Mouse (Mus musculus): Measurements from ENCODE around the gene Camk2n1.

Camk2n1 gene

DNA sequence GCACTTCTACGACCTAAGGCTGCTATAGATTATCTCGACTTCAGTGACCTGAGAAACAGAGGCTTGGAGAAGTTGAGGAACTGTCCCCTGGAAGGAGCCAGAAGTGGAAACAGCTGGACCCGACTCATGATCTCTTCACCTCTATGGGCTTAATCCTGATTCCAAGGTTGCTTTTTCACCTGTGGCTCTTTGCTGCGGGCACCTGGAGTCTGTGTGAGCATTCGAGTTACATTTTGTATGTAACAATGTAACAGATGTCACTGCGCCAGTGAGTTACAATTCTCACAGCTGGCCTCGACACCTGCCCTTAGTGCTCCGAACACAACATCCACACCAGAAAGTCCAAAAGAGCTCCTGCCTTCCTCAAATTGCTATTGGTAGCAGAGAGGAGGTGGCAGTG is 11.3 kb downstream of the Camk2n1 start:
- no peak for DNase-seq (ENCODE audit: low spot score)

DNA sequence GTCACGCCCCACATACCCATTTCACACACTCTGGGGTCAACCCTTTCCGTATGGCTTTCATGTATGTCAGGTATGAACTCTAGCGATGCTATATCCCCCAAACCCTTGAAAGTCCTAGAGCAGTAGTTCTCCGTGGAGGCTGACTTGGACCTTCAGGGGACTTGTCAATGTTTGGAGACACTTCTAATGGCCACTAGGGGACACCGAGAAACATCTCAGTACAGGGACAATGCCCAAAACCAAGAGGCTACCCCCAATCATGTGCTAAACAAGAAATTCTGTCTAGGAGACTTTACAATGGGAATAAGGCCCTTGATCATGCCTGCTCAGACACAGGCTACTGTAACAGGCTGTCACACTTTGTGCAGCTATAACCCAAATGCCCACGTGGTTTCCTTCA is 12.6 kb downstream of the Camk2n1 start:
- DNase-seq (ENCODE audit: low spot score) = no peak

DNA sequence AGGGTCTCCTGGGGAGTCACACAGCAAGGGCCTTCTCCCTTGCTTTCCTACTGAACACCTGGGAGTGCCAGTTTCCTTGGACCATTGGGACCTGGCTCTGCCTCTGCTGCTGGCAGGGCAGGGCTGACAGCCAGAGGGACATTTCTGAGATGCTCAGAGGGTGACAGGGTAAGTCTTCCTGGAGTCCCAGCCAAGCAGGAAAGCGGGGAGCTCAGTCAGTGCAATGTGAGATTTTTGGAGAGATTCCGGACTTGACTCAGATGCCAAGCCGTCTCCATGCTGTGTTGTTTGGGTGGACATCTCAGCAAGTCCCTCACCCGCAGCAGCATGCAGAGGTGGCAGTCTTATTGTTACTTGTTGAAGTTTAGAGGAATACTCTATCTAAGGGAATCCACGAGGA is 13.3 kb downstream of the Camk2n1 start:
- DNase-seq (ENCODE audit: low spot score) = no peak

DNA sequence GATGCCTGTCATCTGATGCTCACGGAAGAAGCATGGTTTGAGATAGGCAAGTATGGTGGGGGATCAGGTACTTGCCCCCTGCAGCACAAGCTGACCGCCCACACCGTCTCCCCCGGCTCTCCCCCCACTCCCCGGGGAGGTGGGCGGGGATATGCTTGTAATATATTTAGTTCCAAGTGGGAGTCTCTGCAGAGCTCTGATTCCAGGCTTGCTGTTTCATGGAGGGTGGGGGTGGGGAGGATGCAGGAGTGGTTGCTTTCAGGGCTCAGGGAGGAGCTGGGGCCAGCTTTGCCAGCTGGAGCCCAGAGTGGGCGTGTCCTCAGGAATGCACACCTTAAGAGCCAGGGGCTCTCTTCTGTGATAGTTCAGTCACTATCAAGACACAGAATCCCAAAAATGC is 15.0 kb downstream of the Camk2n1 start:
- peak; percentile 61 for DNase-seq (ENCODE audit: low spot score)

DNA sequence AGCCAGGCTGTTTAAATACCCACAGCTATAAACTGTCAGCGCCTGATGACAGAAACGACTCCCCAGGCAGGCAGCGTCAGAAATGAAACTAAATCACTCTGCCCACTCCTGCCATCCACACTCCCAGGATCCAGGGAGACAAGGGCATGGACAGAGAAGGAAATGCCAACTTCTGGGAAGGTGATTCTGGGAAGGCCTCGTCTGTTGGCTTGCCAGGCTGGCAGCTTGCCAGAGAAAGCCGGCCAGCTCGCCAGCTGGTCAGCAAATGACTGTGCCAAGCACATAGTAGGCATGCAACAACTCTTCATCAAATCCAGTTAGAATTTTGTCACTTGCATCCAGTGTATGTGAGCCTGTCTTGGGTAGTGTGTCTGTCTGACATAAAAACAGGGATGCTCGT is 17.1 kb downstream of the Camk2n1 start:
- no peak for DNase-seq (ENCODE audit: low spot score)

DNA sequence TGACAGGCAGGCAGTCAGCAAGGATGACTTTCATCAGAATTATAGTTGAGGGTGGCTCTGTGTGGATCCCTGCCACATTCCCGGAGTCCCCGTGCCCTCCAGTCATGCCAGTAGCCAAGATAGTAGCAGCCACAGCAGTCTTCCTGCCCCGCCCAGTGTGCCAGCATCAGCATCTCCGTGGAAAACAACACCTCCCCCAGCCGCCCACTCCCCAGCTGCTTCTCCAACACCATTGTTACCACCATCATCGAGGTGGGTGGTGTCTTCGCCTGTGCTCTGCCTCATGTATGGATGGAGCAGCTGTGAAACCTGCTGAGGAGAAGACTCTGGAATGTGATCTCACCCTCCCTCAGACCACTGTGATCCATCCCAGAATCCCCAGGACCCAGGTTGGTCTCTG is 25.5 kb downstream of the Camk2n1 start:
- DNase-seq (ENCODE audit: low spot score) = peak; percentile 78

DNA sequence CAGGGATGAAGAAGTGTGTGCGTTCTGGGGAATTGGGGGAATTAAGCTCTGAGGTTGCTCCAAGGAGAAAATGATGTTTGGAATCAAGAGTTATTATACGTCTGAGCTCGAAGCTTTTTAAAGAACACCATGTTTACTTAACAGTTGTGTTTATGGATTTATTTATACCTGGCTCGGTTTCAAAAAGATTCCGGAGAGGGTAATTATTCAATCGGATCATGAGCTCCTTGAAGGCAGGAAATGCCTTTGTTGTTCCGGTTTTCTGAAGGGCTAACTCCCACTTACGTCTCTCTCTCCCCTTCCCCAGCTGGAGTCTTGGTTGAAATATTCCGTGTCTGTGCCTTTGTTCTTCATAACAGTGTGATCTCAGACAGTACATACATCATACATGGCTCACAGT is 26.8 kb downstream of the Camk2n1 start:
- DNase-seq (ENCODE audit: low spot score) = no peak

DNA sequence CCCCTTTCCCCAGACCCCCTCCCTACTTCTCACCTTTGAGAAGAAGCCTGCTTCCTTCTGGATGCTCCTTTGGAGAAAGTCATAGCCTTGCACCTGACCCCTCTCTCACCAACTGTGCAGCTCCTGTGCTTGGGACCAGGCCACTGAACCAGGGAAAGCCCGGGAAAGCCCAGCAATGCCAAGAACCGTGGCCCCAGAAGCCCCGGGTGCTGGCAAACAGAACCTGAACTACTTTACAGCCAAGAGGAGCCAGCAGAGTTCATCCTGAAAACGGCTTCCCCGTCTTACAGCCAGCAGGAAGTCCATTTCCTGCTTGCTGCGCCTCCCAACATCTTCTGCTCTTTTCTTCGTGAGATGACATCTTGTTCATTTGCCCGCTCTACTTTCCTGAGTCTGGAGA is 28.6 kb downstream of the Camk2n1 start:
- no peak for DNase-seq (ENCODE audit: low spot score)

DNA sequence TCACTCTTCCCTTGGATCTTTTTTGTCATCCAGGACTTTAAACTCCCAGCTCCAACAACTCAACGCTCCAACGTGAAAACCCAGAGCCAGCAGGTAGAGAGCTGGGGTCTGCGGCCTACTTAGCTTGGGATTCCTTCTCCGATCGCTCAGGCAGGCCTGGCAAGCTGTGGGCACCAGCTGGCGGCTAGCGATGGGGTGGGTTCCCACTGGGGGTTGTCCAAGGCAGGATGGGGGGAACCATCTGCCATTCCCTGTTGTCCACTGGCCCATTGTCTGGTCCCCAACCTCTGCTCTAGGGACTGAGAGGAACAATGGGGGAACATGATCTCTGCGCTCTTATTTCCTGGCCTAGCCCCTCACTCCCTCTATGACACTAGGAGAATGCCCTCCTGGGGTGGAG is 34.1 kb downstream of the Camk2n1 start:
- DNase-seq (ENCODE audit: low spot score) = no peak

DNA sequence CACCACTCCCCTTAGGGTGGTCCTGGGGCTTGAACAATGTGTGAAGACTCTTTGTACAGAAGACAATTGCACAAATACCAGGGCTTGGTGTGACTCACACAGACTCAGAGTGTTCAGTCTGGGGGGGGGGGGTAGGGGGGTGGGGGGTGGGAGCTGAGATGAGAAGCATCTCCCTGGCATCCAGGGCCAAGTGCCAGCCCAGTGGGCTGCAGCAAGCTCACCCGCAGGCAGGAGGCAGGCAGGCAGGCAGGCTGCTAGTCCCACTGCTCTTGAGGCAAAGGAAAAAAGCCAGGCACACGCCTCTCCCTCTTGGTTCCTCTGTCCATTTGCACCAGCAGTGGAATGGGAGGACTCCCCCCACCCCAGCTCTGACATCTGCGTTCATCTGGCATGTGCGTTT is 37.0 kb downstream of the Camk2n1 start:
- DNase-seq (ENCODE audit: low spot score) = no peak

DNA sequence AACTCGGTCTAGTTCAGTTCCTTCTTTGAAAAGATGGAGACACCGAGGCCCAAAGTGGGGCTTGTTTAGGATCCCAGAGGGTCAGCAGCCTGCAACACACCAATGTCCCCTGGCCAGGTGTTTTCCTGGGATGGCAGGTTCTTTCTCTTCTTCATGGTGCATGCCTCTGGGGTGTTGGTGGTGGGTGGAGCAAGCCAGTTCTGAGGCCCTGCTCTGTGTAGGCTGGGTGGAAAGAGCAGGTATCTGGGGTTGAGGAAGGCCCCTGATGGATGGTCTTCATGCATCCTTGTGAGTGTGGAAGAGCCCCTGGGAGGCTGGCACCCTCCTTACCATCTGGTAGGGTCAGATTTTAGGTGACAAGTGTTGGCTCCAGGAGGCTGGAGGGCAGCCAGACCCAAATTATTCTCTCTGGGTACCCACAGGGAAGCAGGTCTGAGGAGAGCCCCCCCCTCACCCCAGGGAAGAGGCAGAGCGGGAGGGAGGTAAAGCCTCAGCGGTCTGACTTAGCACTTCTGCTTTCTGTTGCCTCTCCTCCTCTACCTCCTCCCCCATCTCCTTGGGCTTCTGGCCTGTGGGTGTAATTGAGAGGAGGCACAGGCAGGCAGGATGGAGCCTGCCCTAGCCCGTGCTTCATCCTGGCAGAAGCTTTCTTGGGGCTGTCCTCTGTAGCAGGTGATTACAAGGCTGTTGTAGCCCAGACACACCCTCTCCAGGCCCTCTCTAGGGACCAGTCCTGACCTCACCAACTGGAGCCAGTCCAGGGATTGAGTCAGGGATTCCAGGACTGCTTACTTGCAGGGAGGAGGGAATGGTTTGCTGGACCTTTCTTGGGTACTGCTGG is 39.3 kb downstream of the Camk2n1 start:
- no peak for DNase-seq (ENCODE audit: low spot score)

DNA sequence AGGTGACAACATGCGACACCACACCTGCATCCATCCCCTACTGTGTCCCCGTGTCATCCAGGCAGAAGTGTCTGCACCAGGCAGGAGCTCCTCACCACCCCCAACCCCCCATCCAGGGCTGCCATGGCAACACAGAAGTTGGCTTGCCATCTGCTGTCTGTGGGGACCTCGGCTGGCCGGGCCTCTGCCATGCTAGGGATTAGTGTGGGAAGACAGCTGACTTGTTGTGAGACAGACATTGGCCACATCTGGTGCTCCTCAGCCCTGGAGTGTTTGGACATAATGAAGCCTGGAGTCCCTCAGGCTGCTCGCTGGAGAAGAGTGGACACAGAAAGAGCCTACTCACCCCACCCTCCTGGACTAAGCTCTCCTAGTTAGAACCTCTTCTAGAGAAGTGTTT is 40.8 kb downstream of the Camk2n1 start:
- DNase-seq (ENCODE audit: low spot score) = peak; percentile 62

DNA sequence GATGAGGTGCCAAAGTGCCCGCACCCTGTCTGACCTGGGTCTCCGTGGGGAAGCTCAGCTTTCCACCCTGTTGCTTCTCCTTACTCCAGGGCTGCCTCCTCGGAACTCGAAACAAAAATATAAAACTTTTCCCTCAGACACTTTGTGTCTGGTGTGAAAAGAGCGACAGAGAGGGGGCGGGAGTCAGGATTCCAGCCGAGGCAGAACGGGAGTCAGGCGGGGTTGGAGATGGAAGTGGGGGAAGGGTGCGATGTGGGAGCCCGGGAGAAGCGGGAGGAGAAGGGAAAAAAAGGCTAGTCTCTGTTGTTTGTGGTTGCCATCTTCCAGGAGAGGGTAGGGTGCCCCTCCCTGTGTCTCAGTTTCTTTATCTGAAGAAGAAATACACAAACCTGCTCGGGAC is 41.7 kb downstream of the Camk2n1 start:
- no peak for DNase-seq (ENCODE audit: low spot score)

DNA sequence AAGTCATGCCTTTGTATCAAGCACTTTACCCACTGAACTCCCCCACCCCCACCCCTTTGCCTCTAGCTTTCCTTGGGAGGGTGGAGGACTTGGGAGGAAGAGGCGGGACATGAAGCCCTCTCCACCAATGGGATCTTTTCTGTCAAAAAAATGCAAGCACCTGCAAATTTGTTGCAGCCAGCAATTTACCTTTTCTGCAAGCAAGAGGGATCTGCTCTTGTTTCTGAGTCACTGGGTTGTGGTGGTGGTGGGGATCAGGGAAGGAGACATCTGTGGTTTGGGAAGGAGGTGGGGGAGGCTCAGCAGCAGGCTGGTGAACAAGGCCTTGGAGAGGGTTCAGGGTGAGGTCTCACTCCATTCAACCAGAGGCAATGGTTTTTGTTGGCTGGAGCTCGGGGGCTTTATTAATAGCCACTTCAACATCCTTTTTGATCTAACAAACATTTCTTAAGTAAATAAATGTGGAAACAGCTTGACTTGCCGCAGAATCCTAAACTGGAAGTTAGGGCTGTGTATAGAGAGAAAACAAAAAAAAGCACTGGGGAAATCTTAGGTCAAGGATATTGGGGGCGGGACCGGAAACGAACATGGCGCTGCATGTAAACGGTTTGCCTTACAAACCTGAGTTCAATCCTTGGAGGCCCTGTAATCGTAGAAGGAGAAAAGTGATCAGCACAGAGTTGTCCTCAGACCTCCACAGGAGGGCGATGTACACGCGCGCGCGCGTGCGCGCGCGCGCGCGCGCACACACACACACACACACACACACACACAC is 42.8 kb downstream of the Camk2n1 start:
- no peak for DNase-seq (ENCODE audit: low spot score)

DNA sequence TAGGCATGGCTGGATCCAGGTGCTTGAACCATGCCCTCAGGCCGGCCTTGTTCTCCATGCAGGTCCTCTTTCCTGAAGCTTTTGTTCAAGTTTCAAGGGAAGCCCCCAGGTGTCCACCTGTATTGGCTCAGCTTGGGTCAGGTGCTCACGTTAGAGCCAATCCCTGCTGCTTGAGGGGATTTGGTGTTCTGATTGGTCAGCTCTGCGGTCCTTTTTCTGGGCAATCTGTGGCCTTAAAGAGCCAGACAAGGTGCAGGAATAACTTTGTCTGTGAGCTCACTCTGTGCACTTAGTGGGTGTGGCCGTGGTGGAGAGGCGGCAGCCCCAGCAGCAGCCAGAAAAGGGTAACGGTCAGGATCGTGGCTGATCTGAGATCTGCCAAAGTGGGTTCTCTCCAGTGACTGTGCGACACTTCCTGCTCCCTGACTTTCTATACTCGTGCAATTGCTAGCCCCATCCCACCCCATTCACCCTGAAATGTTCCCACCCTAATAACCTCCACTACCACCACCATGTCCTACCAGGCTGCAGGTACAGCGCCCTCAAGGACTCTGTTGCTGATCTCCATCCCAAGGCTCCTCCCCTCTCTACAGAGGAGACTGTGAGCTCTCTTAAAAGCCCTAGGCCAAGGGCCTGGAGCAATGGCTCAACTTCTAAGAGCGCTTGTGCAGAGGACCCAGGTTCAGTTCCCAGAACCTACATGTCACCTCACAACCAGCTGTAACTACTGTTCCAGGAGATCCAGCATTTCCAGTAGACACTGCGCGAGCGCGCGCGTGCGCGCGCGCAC is 45.9 kb downstream of the Camk2n1 start:
- DNase-seq (ENCODE audit: low spot score) = no peak

DNA sequence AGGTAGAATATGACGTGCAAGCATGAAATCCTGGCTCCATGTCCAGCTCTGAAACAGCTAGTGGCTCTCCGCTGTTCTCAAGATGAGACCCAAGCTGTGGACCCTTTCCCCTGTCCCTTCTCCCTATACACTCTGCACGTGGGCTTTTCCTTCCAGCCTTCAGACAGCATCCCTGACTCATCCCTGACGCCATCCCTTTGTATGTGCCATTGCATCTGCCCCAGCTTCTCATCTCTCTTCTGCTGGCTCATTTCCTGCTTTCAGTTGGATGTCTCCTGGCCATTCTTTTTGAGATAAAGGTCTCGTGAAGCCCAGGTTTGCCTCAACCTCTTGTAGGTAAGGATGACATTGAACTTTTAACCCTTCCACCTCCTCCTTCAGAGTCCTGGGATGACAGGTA is 46.9 kb downstream of the Camk2n1 start:
- no peak for DNase-seq (ENCODE audit: low spot score)

DNA sequence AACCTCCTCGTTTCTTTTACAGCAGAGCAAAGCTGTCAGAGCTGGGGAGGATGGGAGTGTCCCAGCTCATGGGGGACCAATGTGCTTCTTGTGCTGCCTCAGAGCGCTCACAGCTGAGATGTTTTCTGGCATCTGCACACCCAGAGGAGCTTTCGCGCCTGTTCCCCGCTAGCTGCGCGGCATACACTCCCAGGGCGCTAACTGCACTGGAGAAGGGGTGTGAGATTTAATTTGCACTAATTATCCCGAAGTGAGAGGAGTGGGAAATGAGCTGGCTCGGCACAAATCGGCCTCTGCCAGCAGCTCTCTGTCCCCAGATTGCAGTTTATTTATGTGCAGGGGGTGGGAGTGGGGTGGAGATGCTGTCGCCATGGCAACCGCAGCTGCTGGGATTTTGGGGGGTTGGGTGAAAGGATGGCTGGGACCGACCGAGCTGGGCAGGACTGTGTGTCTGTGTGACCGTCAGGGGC is 50.6 kb downstream of the Camk2n1 start:
- peak; percentile 78 for DNase-seq (ENCODE audit: low spot score)

DNA sequence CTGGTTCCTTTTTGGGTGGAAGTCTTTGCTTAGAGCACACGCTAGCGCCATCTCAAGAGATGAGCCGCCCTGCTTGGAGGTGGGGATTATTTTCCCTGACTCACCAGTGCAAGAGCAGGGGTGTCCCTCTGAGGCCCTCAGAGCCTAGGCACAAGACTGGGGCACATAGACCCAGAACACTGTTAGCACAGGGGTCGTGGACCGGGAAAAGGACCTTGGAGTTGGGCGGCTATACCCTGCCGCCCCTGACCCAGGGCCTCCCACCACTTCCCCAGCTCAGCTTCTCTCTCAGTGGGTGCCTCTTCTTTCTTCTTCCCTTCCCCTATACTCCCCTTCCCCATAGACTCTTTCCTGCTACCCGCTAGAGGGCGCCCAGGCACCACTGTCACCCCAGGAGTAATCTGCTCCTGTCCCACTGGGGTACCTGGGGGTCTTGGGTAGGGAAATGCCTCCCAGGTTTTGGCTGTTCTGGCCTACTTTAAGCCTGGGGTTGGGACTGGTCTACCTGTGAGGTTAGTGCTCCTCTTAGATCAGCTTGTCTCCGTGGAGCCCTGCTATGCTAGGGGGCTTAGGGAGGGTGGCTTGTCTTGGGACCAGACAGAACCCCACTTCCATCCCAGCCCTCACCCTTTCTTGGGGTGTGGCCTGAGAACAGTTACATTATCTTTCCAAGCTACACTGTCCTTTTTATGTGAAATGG is 51.2 kb downstream of the Camk2n1 start:
- DNase-seq (ENCODE audit: low spot score) = no peak

DNA sequence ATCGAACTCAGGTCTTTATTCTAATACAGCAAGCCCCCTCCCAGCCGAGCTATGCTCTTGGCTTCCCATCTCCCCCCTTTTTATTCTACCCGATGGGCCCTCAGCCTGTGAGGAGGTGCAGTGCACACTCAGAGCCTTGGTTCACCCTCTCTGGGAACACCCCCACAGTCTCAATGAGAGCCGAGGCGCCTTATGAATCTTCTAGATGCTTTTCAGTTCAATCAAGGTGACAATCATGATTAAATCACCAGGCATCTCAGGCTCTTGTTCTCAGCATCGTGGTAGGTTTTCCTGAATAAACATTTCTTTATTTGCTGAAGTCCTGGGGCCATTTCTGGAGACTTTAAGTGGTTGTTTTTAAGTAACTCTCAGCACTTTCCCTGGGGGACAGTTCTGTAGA is 53.8 kb downstream of the Camk2n1 start:
- no peak for DNase-seq (ENCODE audit: low spot score)
